Mouse (Mus musculus) T-helper 1 cell (primary cell): ENCODE results near the gene Atp8b4.

ENCODE experiments used
- in situ Hi-C: fragments of 300-600 bp; cut with MboI, MseI; formaldehyde crosslinking; loops from one replicate; pipeline ENCODE4 v1.15.1; 2025; ENCODE audit warnings: high pct_unique_total_duplicates

The Atp8b4 gene

GRCm38 (mm10) chr2:126290702-126291101, 209.8 kb downstream of the Atp8b4 start:
- in situ Hi-C loops, result no loop called here

GRCm38 (mm10) chr2:126287942-126288341, 212.5 kb downstream of the Atp8b4 start:
- in situ Hi-C loops, result no loop called here

GRCm38 (mm10) chr2:126286420-126286819, 214.1 kb downstream of the Atp8b4 start:
- in situ Hi-C loops, result no loop called here

GRCm38 (mm10) chr2:126284071-126284470, 216.4 kb downstream of the Atp8b4 start:
- in situ Hi-C loops, result no loop called here

- in situ Hi-C loops, result no loop called here
Observed at GRCm38 (mm10) chr2:126283086-126283485, 217.4 kb downstream of the Atp8b4 start.

GRCm38 (mm10) chr2:126275511-126275910, 225.0 kb downstream of the Atp8b4 start:
- in situ Hi-C loops, result no loop called here

GRCm38 (mm10) chr2:126274826-126275405, 225.6 kb downstream of the Atp8b4 start:
- in situ Hi-C loops, result no loop called here

GRCm38 (mm10) chr2:126274311-126274710, 226.2 kb downstream of the Atp8b4 start:
- in situ Hi-C loops, result no loop called here
